Mouse (Mus musculus) spleen, adult 18-20 months (tissue): ENCODE data around the gene Lamtor1.
A peak's percentile ranks its signal among the peaks of the same experiment; 100 is the strongest.

Source experiments
- DNase-seq, 2 experiments: peaks; one replicate each; pipeline ENCODE4 v3.0.0; 2022; ENCODE audit warnings: mixed read lengths in 2 of 2

The Lamtor1 gene

GRCm38 (mm10) chr7:101905561-101906286 lies at the start of gene Lamtor1:
Lamtor1 (plus strand) TSS chr7:101905904.
- DNase-seq, result peak; percentile 97 to 98

DNA sequence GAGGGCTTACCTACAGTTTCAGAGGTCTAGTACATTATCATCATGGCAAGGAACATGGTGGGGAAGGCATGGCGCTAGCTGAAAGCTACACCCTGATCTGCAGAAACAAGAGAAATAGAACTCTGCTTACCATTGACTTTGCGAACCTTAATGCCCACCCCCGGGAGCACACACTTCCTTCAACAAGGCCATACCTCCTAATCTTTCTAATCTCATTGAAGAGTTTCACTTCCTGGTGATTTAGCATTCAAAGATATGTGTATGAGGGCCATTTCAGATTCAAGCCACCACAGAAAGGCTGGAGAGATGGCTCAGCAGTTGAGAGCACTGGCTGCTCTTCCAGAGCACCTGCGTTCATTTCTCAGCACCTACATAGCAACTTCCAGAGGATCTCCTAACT lies 48.6 kb upstream of the Lamtor1 start, which contains the start of gene Folr2:
TSS of gene Folr2 (minus strand) at position 101 of the 400 bp plus-strand sequence.
- no peak for DNase-seq

DNA sequence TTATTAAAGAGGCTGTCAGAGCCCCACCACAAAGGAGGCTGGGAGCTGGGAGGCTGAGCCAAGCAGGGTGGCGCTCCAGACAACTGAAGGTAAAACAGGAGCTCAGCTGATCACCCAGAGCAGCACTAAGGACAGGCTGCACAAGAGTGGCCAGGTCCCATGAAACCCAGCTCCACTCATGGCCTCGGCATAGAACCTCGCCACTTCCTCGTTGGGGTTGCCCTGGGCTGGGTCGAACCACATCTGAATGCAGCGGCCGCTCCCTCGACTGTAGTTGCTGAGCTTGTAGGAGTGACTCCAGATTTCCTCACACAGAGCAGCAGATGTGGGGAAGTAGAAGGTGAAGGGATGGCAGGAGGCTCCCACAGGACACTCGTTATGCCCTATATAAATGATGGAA lies 47.3 kb upstream of the Lamtor1 start:
- DNase-seq, result peak; percentile 11 to 15

DNA sequence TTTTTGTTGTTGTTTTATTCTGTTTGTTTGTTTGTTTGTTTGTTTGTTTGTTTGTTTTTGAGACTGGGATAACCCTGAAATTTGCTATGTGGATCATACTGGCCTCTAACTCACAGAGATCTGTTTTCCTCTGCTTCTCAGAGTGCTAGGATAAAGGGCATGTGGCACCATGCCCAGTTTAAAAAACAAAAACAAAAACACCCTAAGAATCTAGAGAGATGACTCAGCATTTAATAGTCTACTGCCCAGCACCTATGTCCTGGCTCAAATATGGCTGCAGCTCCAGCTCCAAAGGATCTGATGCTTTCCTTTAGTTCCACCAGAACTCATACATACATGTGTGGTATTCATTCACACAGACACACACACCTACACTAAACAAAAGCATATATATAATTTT lies 44.7 kb upstream of the Lamtor1 start:
- DNase-seq, result no peak

DNA sequence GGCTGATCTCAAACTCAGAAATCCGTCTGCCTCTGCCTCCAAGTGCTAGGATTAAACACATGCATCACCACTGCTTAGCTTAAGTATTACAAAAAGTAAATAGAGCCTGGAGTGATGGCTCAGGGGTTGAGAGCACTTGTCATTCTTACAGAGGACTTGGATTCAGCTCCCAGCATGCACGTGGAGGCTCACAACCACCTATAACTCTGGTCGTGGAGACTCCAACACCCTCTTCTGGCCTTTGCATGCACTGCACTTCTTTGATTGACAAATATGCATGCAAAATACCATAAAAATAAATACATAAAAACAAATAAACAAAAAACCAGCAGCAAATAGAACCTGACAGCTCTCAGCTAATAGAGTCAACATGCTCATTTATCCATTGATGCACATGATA lies 43.4 kb upstream of the Lamtor1 start:
- DNase-seq, result no peak

- no peak for DNase-seq
Observed at GRCm38 (mm10) chr7:101863415-101863814, 42.3 kb upstream of the Lamtor1 start, which contains the start of gene Anapc15. Anapc15 (plus strand) TSS chr7:101863715.

- DNase-seq, result no peak
Observed at GRCm38 (mm10) chr7:101866491-101867265, 39.0 kb upstream of the Lamtor1 start.

DNA sequence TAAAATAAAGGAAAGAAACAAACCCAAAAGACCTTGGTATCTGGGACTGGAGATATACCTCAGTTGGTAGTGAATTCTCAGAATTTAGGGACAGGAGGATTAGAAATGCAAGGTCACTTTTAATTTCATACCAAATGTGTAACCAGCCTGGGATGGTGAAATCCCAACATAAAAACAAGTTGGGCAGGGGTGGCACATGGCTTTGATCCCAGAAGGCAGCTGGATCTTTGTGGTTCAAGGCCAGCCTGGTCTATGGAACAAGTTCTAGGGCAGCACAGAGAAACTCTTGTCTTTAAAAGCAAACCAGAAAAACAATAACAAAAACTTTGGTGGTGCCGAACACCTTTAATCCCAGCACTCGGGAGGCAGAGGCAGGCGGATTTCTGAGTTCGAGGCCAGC lies 38.2 kb upstream of the Lamtor1 start:
- DNase-seq, result no peak

GRCm38 (mm10) chr7:101868241-101869162 lies 37.2 kb upstream of the Lamtor1 start:
- no peak for DNase-seq

GRCm38 (mm10) chr7:101869163-101869500 lies 36.6 kb upstream of the Lamtor1 start:
- no peak for DNase-seq

- no peak for DNase-seq
Observed at GRCm38 (mm10) chr7:101870629-101871028, 35.1 kb upstream of the Lamtor1 start, which contains the start of gene Folr1. Folr1 (minus strand) TSS chr7:101870788.

DNA sequence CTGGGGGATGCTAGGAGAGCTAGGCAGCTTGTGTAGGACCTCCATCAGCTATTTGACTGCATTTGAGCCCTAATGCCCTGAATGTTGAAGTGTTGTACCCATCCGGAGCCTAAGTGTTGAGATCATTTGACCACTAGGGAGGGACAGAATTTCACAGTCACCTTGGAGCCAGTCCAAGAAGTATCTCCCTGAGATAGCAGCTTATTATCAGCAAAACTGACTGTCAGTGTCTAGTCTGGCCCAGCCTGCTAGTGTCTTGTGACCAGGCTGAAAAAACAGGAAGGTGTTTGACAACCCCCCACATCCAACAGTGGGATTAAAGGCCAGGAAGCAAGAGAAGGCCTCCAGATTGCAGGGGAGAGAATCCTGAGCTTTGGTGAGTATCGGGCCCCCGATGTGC lies 34.4 kb upstream of the Lamtor1 start:
- DNase-seq, result no peak

DNA sequence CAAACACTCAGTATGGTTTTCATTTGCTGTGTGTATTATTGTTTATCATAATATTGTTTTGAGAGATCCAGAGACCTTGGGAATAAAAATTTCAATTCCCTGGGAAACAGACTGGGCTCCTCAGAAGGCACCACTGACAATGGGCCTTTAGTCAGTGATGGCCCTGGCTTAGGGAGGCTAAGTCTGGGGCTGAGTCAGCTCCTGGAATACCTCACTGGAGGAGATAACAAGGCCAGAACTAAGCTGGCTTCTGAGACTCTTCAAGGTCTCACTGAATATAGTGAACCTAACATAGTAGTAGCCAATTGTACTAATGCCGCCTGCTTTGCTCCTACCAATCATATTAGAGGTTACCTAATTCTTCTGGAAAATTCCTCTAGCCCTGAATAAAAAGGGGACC lies 29.7 kb upstream of the Lamtor1 start:
- DNase-seq, result no peak

GRCm38 (mm10) chr7:101880855-101881254 lies 24.8 kb upstream of the Lamtor1 start:
- no peak for DNase-seq

DNA sequence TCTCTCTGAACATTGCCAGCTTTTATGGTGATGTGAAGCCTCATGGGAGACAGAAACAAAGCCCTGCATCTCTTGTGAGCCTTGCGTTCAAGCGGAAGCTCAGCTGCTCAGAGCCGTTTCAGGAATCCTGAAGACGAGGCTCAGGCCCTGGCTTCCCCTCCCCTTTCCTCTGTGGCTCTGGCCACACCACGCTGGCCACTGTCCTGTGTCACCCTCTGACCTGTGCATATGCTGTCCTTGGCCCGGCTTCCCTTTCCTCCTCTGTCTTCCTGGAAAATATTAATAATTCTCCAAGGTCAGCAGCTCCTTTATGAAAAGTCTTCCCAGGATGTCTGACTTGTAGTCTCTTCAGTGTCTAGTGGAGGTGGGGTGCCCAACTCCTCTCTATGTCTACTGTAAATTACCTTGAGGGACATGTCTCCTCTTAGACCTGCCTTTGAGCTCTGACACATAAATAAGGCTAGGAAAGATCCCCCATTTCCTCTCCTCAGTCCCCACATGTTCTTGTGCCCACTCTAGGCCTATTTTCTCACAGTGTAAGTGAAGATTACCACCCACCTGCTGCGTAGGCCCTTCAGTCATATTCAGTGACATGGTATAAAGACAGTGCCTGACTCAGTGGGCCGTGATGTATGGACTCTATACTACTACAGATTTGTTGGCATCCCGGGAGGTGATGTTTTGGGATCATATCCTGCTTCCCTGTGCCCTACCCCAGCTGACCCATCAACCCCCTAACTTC lies 23.1 kb upstream of the Lamtor1 start:
- no peak for DNase-seq

- no peak for DNase-seq
Observed at GRCm38 (mm10) chr7:101884160-101884559, 21.5 kb upstream of the Lamtor1 start.

DNA sequence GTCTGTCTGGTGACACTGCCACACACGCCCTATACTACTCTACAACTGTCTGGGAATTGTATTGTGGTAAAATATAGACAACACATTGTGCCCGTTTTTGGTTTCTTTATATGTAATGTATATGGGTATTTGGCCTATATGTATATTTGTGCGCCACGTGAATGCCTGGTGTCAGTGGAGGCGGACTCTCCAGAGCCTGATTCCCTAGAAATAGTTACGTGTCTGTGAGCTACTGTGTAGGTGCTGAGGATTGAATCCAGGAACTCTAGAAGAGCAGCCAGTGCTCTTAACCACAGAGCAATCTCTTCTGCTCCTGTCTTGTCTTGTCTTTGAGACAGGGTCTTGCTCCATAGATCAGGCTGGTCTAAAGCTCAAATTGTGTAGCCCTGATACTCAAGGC lies 19.4 kb upstream of the Lamtor1 start:
- no peak for DNase-seq

GRCm38 (mm10) chr7:101888460-101888859 lies 17.2 kb upstream of the Lamtor1 start:
- DNase-seq, result no peak

DNA sequence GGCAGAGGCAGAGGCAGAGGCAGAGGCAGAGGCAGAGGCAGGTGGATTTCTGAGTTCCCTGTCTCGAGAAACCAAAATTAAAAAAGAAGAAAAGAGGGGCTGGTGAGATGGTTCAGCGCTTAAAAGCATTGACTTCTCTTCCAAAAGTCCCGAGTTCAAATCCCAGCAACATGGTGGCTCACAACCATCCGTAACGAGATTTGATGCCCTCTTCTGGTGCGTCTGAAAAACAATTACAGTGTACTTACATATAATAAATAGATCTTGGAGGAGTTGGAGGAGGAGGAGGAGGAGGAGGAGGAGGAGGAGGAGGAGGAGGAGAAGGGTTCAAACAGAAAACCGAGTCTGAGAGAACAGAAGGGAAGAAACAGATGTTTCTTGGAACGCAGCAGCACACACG lies 10.0 kb upstream of the Lamtor1 start:
- no peak for DNase-seq

- DNase-seq, result peak; percentile 93 to 94
Observed at GRCm38 (mm10) chr7:101896104-101897066, 9.3 kb upstream of the Lamtor1 start.
